Mouse (Mus musculus) intestine, embryonic 14.5 days (tissue): Measurements from ENCODE around the gene Snx10. TPM values are rescaled to one million over a fixed set of nuclear protein-coding genes. Genes with fewer than 3 reads are reported as not detected.

ENCODE experiments used
- ATAC-seq: fragments of 200-750 bp; cut with Nextera tagmentation; replicated peaks from 2 replicates; pipeline ENCODE4 v1.8.0; 2017; ENCODE audit warnings: low read depth, moderate number of reproducible peaks, moderate TSS enrichment, moderate library complexity; ENCODE audit not compliant: low FRiP score, low TSS enrichment
- DNase-seq: peaks from one replicate; pipeline ENCODE4 v3.0.0-alpha.2; 2018; ENCODE audit warnings: low spot score
- H3K27ac ChIP-seq: fragments of 300-500 bp; sonication (generic); 2 replicates; pipeline ENCODE4 v1.5.1; 2014; ENCODE audit warnings: low read depth, mild to moderate bottlenecking, control low read depth
- H3K27me3 ChIP-seq: fragments of 300-500 bp; sonication (generic); replicated peaks from 2 replicates; pipeline ENCODE4 v1.6.1; 2014; ENCODE audit warnings: low read length, control low read depth; ENCODE audit not compliant: control insufficient read depth, insufficient read depth
- H3K36me3 ChIP-seq: fragments of 300-500 bp; sonication (generic); 2 replicates; pipeline ENCODE4 v1.6.1; 2014; ENCODE audit warnings: low read length, control low read depth; ENCODE audit not compliant: control insufficient read depth, insufficient read depth
- H3K4me1 ChIP-seq: fragments of 300-500 bp; sonication (generic); replicated peaks from 2 replicates; pipeline ENCODE4 v1.6.1; 2014; ENCODE audit warnings: low read length, control low read depth, mixed read lengths; ENCODE audit not compliant: control insufficient read depth, insufficient read depth
- H3K4me2 ChIP-seq: fragments of 300-500 bp; sonication (generic); 2 replicates; pipeline ENCODE4 v1.6.1; 2014; ENCODE audit warnings: low read length
- H3K4me3 ChIP-seq: fragments of 300-500 bp; sonication (generic); 2 replicates; pipeline ENCODE4 v1.5.1; 2014; ENCODE audit warnings: low read depth, low read length, control low read depth, mixed read lengths
- H3K9ac ChIP-seq: fragments of 300-500 bp; sonication (generic); 2 replicates; pipeline ENCODE4 v1.6.1; 2014; ENCODE audit warnings: mild to moderate bottlenecking, low read length
- H3K9me3 ChIP-seq: fragments of 300-500 bp; sonication (generic); 2 replicates; pipeline ENCODE4 v1.6.1; 2016; ENCODE audit warnings: low read length, control low read depth; ENCODE audit not compliant: control insufficient read depth
- WGBS: fragments of 180-500 bp; shearing (Covaris S2); extraction: QIAGEN DNeasy Blood & Tissue Kit; methylation state at CpG from one replicate; pipeline ENCODE4 v1.1.7; 2014; 5-methylcytosine and 5-hydroxymethylcytosine counted together
- polyA plus RNA-seq: library from polyadenylated mRNA; unstranded; fragments of >200 nt; fragmentation: Nextera tagmentation; extraction: Ambion mirVana; gene quantifications from 2 replicates; pipeline ENCODE4 v1.2.1, GENCODE M21; 2014

Snx10 gene
- polyA plus RNA-seq, 1 experiment from 2014 or later = 16.4 TPM

- Histone ChIP-seq H3K27ac (no peak overlapping the region), H3K9ac (no peak overlapping the region), H3K27me3 (no peaks in the 10 kb centered on the region), H3K4me2 (no peak overlapping the region; the same call in 1 of the 2 replicates), H3K36me3 (no peaks in the 10 kb centered on the region), H3K4me1 (peaks cover 14% of the 10 kb centered on the region; the same call in 1 of the 2 replicates), H3K4me3 (no peak overlapping the region), H3K9me3 (no peaks in the 10 kb centered on the region)
- DNase-seq = no peak
- 42% methylated on average over 4 of the region's 4 CpGs for WGBS
- ATAC-seq = no peak
Measured at GRCm38 (mm10) chr6:51594516-51594915, 70.8 kb downstream of the Snx10 start.

GRCm38 (mm10) chr6:51598058-51598457 lies 74.4 kb downstream of the Snx10 start:
- Histone ChIP-seq H3K9me3 (no peaks in the 10 kb centered on the region), H3K9ac (no peak overlapping the region), H3K36me3 (no peaks in the 10 kb centered on the region), H3K4me3 (no peak overlapping the region), H3K27me3 (no peaks in the 10 kb centered on the region), H3K4me1 (peaks cover 7% of the 10 kb centered on the region; the same call in 1 of the 2 replicates), H3K4me2 (no peak overlapping the region), H3K27ac (no peak overlapping the region)
- 80% methylated on average over 7 of the region's 7 CpGs for whole genome bisulfite sequencing
- DNase-seq = no peak
- ATAC-seq = no peak

- H3K4me3 ChIP-seq = no peak overlapping the region
- no peaks in the 10 kb centered on the region for H3K36me3 ChIP-seq
- H3K9me3 ChIP-seq = no peaks in the 10 kb centered on the region
- no peaks in the 10 kb centered on the region for H3K27me3 ChIP-seq
- 65% methylated on average over 9 of the region's 9 CpGs for WGBS
- DNase-seq (no peak), ATAC-seq (no peak)
- H3K4me2 ChIP-seq = no peak overlapping the region
- H3K9ac ChIP-seq = no peak overlapping the region
- H3K4me1 ChIP-seq = no peaks in the 10 kb centered on the region; the same call in 1 of the 2 replicates
- no peak overlapping the region for H3K27ac ChIP-seq
Measured at GRCm38 (mm10) chr6:51600412-51600811, 76.7 kb downstream of the Snx10 start.

- no peak overlapping the region for H3K27ac ChIP-seq
- no peaks in the 10 kb centered on the region for H3K27me3 ChIP-seq
- H3K9me3 ChIP-seq = no peaks in the 10 kb centered on the region
- no peak overlapping the region for H3K4me2 ChIP-seq
- no peaks in the 10 kb centered on the region for H3K4me1 ChIP-seq
- H3K4me3 ChIP-seq = no peak overlapping the region
- no peaks in the 10 kb centered on the region for H3K36me3 ChIP-seq
- H3K9ac ChIP-seq = no peak overlapping the region
- ATAC-seq (no peak), DNase-seq (no peak)
- 81% methylated on average over 1 of the region's 1 CpGs for WGBS
Measured at GRCm38 (mm10) chr6:51602341-51602740, 78.6 kb downstream of the Snx10 start.

GRCm38 (mm10) chr6:51603691-51604090 lies 80.0 kb downstream of the Snx10 start:
- ATAC-seq = no peak
- Histone ChIP-seq H3K9me3 (no peaks in the 10 kb centered on the region), H3K27me3 (no peaks in the 10 kb centered on the region), H3K9ac (no peak overlapping the region), H3K27ac (no peak overlapping the region), H3K36me3 (no peaks in the 10 kb centered on the region), H3K4me3 (no peak overlapping the region), H3K4me2 (no peak overlapping the region), H3K4me1 (no peaks in the 10 kb centered on the region)
- DNase-seq = no peak
- 91% methylated on average over 10 of the region's 10 CpGs for WGBS

GRCm38 (mm10) chr6:51606245-51606644 lies 82.5 kb downstream of the Snx10 start:
- H3K27ac ChIP-seq = no peak overlapping the region
- no peaks in the 10 kb centered on the region for H3K9me3 ChIP-seq
- no peak for DNase-seq
- H3K4me1 ChIP-seq = no peaks in the 10 kb centered on the region
- no peaks in the 10 kb centered on the region for H3K36me3 ChIP-seq
- ATAC-seq = no peak
- H3K4me2 ChIP-seq = no peak overlapping the region
- 72% methylated on average over 4 of the region's 4 CpGs for WGBS
- no peak overlapping the region for H3K9ac ChIP-seq
- H3K27me3 ChIP-seq = no peaks in the 10 kb centered on the region
- H3K4me3 ChIP-seq = no peak overlapping the region

GRCm38 (mm10) chr6:51606803-51607202 lies 83.1 kb downstream of the Snx10 start:
- DNase-seq = no peak
- 46% methylated on average over 7 of the region's 7 CpGs for WGBS
- Histone ChIP-seq H3K9me3 (no peaks in the 10 kb centered on the region), H3K4me3 (no peak overlapping the region), H3K4me2 (no peak overlapping the region), H3K4me1 (no peaks in the 10 kb centered on the region), H3K9ac (no peak overlapping the region), H3K27me3 (no peaks in the 10 kb centered on the region), H3K36me3 (no peaks in the 10 kb centered on the region), H3K27ac (no peak overlapping the region)
- ATAC-seq = no peak

- Histone ChIP-seq H3K4me2 (no peak overlapping the region), H3K4me3 (no peak overlapping the region), H3K27ac (no peak overlapping the region), H3K27me3 (0 out of 2 replicates have a peak, but pooled peaks cover 3% of the 10 kb centered on the region), H3K9me3 (no peaks in the 10 kb centered on the region), H3K36me3 (no peaks in the 10 kb centered on the region), H3K9ac (no peak overlapping the region), H3K4me1 (no peaks in the 10 kb centered on the region)
- whole genome bisulfite sequencing = 88% methylated on average over 4 of the region's 4 CpGs
- ATAC-seq = no peak
- no peak for DNase-seq
Measured at GRCm38 (mm10) chr6:51611621-51612020, 87.9 kb downstream of the Snx10 start.

- no peak overlapping the region for H3K27ac ChIP-seq
- H3K4me2 ChIP-seq = peak overlapping the region; percentile 98
- H3K36me3 ChIP-seq = no peaks in the 10 kb centered on the region
- DNase-seq (peak; percentile 81), ATAC-seq (peak; percentile 79)
- H3K27me3 ChIP-seq = 0 out of 2 replicates have a peak, but pooled peaks cover 3% of the 10 kb centered on the region
- peak overlapping the region; percentile 58 for H3K4me3 ChIP-seq
- no peaks in the 10 kb centered on the region for H3K4me1 ChIP-seq
- WGBS = under 1% methylated on average over 53 of the region's 54 CpGs
- no peaks in the 10 kb centered on the region for H3K9me3 ChIP-seq
- H3K9ac ChIP-seq = peak overlapping the region; percentile 53
Measured at GRCm38 (mm10) chr6:51612371-51613051, 88.8 kb downstream of the Snx10 start.
